Mouse (Mus musculus) forebrain, embryonic 16.5 days (tissue): ENCODE data around the gene Galnt18. TPM values are rescaled to one million over a fixed set of nuclear protein-coding genes. Genes with fewer than 3 reads are reported as not detected.

ENCODE experiments used
- ATAC-seq: fragments of 200-750 bp; cut with Nextera tagmentation; 2 replicates; pipeline ENCODE4 v1.8.0; 2017; ENCODE audit warnings: mild to moderate bottlenecking, moderate library complexity
- H3K27ac ChIP-seq: fragments of 300-500 bp; sonication (generic); 2 replicates; pipeline ENCODE4 v1.5.1; 2014; ENCODE audit warnings: low read length, control low read depth
- H3K27me3 ChIP-seq: fragments of 300-500 bp; sonication (generic); replicated peaks from 2 replicates; pipeline ENCODE4 v1.6.1; 2014; ENCODE audit warnings: low read length; ENCODE audit not compliant: control insufficient read depth, insufficient read depth
- H3K36me3 ChIP-seq: fragments of 300-500 bp; sonication (generic); 2 replicates; pipeline ENCODE4 v1.6.1; 2014; ENCODE audit not compliant: control insufficient read depth, insufficient read depth
- H3K4me1 ChIP-seq: fragments of 300-500 bp; sonication (generic); replicated peaks from 2 replicates; pipeline ENCODE4 v1.6.1; 2014; ENCODE audit warnings: low read length; ENCODE audit not compliant: control insufficient read depth, insufficient read depth
- H3K4me2 ChIP-seq: fragments of 300-500 bp; sonication (generic); 2 replicates; pipeline ENCODE4 v1.6.1; 2014; ENCODE audit warnings: mild to moderate bottlenecking, low read length, control low read depth
- H3K4me3 ChIP-seq: fragments of 300-500 bp; sonication (generic); replicated peaks from 2 replicates; pipeline ENCODE4 v1.5.1; 2014; ENCODE audit warnings: mild to moderate bottlenecking, low read length, control low read depth
- H3K9ac ChIP-seq: fragments of 300-500 bp; sonication (generic); replicated peaks from 2 replicates; pipeline ENCODE4 v1.6.1; 2014; ENCODE audit warnings: low read depth, low read length, control low read depth
- H3K9me3 ChIP-seq: fragments of 300-500 bp; sonication (generic); 2 replicates; pipeline ENCODE4 v1.6.1; 2016; ENCODE audit warnings: low read length; ENCODE audit not compliant: control insufficient read depth
- WGBS: fragments of 180-500 bp; shearing (Covaris S2); extraction: QIAGEN DNeasy Blood & Tissue Kit; methylation state at CpG from one replicate; pipeline ENCODE4 v1.1.7; 2014; 5-methylcytosine and 5-hydroxymethylcytosine counted together
- polyA plus RNA-seq: library from polyadenylated mRNA; unstranded; fragments of >200 nt; fragmentation: Nextera tagmentation; extraction: Ambion mirVana; gene quantifications from 2 replicates; pipeline ENCODE4 v1.2.1, GENCODE M21; 2015

The Galnt18 gene
- polyA plus RNA-seq, 1 experiment from 2014 or later = 13.6 TPM

DNA sequence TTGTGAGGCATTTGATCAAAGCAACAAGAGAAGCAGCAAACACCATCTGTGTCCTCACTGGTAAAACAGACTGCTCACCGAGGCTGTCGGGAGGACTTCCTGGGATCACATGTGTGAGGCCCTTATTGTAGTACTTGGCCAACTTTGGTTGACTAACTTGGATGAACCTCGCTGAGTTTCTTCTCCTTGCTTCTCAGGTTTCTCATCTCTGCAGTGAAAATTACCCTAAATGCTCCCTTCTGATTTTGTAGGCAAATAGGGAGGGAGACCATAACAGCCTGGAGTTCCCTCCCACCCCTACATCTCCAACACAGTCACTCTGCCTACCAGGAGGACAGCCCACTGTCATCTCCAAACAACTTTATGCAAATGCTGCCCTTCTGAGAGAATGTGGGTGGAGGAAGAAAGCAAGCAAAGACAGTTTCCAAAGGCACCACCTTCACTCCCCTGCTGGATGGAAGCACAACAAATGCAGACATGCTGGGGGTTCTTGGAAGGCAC, 31.2 kb downstream of the Galnt18 start:
- H3K4me2 ChIP-seq = no peak overlapping the region
- no peak overlapping the region for H3K9ac ChIP-seq
- 78% methylated on average over 3 of the region's 3 CpGs for WGBS
- no peak overlapping the region for H3K27ac ChIP-seq
- H3K27me3 ChIP-seq = no peaks in the 10 kb centered on the region
- ATAC-seq = no peak
- H3K4me1 ChIP-seq = no peaks in the 10 kb centered on the region
- no peaks in the 10 kb centered on the region for H3K36me3 ChIP-seq
- no peaks in the 10 kb centered on the region for H3K9me3 ChIP-seq
- no peak overlapping the region for H3K4me3 ChIP-seq

GRCm38 (mm10) chr7:111744770-111745169, 35.0 kb downstream of the Galnt18 start:
- Histone ChIP-seq H3K4me2 (no peak overlapping the region), H3K27ac (no peak overlapping the region), H3K9ac (no peak overlapping the region), H3K36me3 (no peaks in the 10 kb centered on the region), H3K4me3 (no peak overlapping the region), H3K4me1 (no peaks in the 10 kb centered on the region), H3K27me3 (no peaks in the 10 kb centered on the region), H3K9me3 (no peaks in the 10 kb centered on the region)
- ATAC-seq = no peak

DNA sequence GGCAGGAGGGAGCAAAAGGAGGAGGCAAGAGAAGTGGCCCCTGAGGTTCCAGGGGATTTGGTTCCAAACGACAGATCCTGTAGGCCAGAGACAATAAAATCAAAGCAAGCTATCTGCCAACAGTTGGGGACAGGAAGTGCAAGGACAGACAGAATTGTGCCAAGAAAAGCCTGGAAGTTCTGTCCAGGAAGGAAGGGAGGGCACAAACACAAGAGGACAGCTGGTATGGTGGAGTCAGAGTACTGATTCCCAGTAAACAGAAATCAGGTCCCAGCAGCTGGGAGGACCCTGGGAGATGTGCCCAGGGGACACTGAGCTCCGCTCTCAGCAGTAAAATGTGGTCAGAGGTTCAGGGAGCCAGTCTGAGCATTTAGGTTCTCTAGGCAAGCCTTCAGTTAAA, 38.2 kb downstream of the Galnt18 start:
- no peaks in the 10 kb centered on the region for H3K27me3 ChIP-seq
- H3K27ac ChIP-seq = no peak overlapping the region
- WGBS = 67% methylated on average over 2 of the region's 2 CpGs
- no peak overlapping the region for H3K4me2 ChIP-seq
- no peaks in the 10 kb centered on the region for H3K36me3 ChIP-seq
- no peak overlapping the region for H3K4me3 ChIP-seq
- H3K9ac ChIP-seq = no peak overlapping the region
- no peaks in the 10 kb centered on the region for H3K4me1 ChIP-seq
- ATAC-seq = no peak
- H3K9me3 ChIP-seq = no peaks in the 10 kb centered on the region

GRCm38 (mm10) chr7:111740091-111740490, 39.7 kb downstream of the Galnt18 start:
- Histone ChIP-seq H3K4me1 (peaks cover 3% of the 10 kb centered on the region; the same call in 1 of the 2 replicates), H3K27me3 (no peaks in the 10 kb centered on the region), H3K9me3 (no peaks in the 10 kb centered on the region), H3K36me3 (no peaks in the 10 kb centered on the region), H3K27ac (no peak overlapping the region), H3K4me3 (no peak overlapping the region), H3K4me2 (no peak overlapping the region), H3K9ac (no peak overlapping the region)
- WGBS = 90% methylated on average over 6 of the region's 6 CpGs
- no peak for ATAC-seq

- no peak overlapping the region for H3K9ac ChIP-seq
- H3K36me3 ChIP-seq = no peaks in the 10 kb centered on the region
- H3K27ac ChIP-seq = no peak overlapping the region
- no peaks in the 10 kb centered on the region for H3K9me3 ChIP-seq
- no peaks in the 10 kb centered on the region for H3K27me3 ChIP-seq
- H3K4me1 ChIP-seq = peaks cover 3% of the 10 kb centered on the region; the same call in 1 of the 2 replicates
- H3K4me3 ChIP-seq = no peak overlapping the region
- no peak for ATAC-seq
- H3K4me2 ChIP-seq = no peak overlapping the region
- WGBS = 83% methylated on average over 5 of the region's 5 CpGs
Observed at GRCm38 (mm10) chr7:111739371-111739765, 40.4 kb downstream of the Galnt18 start.

DNA sequence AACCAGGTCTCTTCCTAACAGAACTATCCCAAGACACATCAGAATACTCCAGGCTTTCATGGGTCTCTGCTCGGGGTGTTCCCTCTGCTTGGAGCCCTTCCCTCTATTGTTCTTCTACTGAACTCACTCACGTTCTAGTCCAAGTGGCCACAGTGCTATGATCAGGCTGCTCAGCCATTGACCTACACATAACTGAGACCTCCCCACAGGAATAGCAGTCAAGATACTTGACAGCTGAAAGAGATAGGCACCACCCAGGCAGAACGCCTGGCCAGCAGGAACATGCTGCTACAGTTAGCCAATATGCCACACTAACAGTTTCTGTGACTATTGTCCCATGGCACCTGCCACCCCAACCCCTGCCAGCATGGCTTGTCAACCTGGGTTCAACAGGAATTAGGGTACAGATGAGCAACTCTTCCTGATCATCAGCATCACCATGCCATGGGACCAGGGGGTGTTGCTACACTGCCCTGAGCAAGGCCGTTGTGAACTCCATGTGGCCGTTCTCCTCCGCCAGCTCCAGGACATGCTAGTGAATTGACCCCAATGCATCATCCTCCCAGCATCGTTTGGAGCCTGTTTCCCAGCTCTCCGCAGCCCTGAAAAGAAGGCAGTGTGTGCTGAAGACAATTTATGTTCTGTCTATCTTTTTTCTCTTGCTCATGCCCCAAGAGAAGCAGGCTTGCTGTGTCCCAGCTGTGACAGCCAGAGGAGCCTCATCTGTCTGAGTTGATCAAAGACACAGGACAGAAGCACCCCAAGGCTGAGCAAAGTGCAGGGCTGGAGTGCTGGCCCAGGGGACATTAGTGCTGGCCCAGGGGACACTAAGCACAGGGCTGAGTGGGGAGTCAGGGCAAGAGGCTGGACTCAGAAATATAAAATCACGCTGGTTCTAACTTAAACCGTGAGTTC, 41.1 kb downstream of the Galnt18 start:
- WGBS = 77% methylated on average over 10 of the region's 10 CpGs
- Histone ChIP-seq H3K27ac (no peak overlapping the region), H3K27me3 (no peaks in the 10 kb centered on the region), H3K4me1 (peaks cover 3% of the 10 kb centered on the region; the same call in 1 of the 2 replicates), H3K36me3 (no peaks in the 10 kb centered on the region), H3K9me3 (no peaks in the 10 kb centered on the region), H3K9ac (no peak overlapping the region), H3K4me3 (no peak overlapping the region), H3K4me2 (no peak overlapping the region)
- ATAC-seq = no peak

- peaks cover 3% of the 10 kb centered on the region; the same call in 1 of the 2 replicates for H3K4me1 ChIP-seq
- H3K4me2 ChIP-seq = no peak overlapping the region
- H3K9me3 ChIP-seq = no peaks in the 10 kb centered on the region
- H3K27ac ChIP-seq = no peak overlapping the region
- H3K36me3 ChIP-seq = no peaks in the 10 kb centered on the region
- no peak overlapping the region for H3K9ac ChIP-seq
- no peak for ATAC-seq
- H3K4me3 ChIP-seq = no peak overlapping the region
- WGBS = 61% methylated on average over 7 of the region's 7 CpGs
- no peaks in the 10 kb centered on the region for H3K27me3 ChIP-seq
Observed at GRCm38 (mm10) chr7:111737426-111737825, 42.4 kb downstream of the Galnt18 start.

GRCm38 (mm10) chr7:111736365-111736764, 43.4 kb downstream of the Galnt18 start:
- Histone ChIP-seq H3K36me3 (no peaks in the 10 kb centered on the region), H3K9me3 (no peaks in the 10 kb centered on the region), H3K27ac (no peak overlapping the region), H3K4me3 (no peak overlapping the region), H3K27me3 (no peaks in the 10 kb centered on the region), H3K4me2 (no peak overlapping the region), H3K4me1 (peaks cover 3% of the 10 kb centered on the region; the same call in 1 of the 2 replicates), H3K9ac (no peak overlapping the region)
- 56% methylated on average over 3 of the region's 3 CpGs for WGBS
- no peak for ATAC-seq

- Histone ChIP-seq H3K4me3 (no peak overlapping the region), H3K27ac (no peak overlapping the region), H3K9me3 (no peaks in the 10 kb centered on the region), H3K4me1 (no peaks in the 10 kb centered on the region), H3K36me3 (no peaks in the 10 kb centered on the region), H3K9ac (no peak overlapping the region), H3K4me2 (no peak overlapping the region), H3K27me3 (no peaks in the 10 kb centered on the region)
- ATAC-seq = no peak
- 85% methylated on average over 8 of the region's 8 CpGs for WGBS
Observed at GRCm38 (mm10) chr7:111730346-111731269, 49.2 kb downstream of the Galnt18 start.
